Mouse (Mus musculus) A20 (cell line): ENCODE results near the gene Galnt18.

Experiments
- DNase-seq: peaks from one replicate; pipeline ENCODE4 v3.0.0-alpha.2; 2011; ENCODE audit warnings: low read depth, low spot score

The Galnt18 gene

DNA sequence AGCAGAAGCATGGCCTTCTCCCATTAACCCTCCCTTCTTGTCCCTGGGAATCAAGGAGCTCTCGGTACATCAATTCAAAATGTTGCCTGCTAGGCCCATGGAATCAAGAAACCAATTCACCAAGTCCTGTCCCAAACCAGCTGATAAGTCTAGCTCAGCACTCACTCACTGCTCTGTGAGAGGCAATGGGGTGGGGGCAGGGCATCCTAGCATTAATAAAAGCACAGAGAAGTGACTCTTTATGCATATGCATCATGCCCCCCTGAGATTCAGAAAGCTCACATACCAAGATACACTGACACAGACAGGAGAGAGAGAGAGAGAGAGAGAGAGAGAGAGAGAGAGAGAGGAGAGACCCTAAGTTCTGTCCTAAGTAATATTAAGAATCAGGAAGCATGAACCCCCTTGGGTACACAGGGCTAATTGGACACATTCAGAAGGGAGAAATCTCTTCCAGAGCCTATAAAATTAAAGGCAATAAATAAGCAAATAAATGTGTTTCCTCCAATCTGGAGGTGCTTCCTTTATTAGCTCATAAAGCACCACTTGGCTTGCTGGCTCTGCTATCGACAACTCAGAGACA is 141.8 kb downstream of the Galnt18 start:
- no peak for DNase-seq

- no peak for DNase-seq
Measured at GRCm38 (mm10) chr7:111636503-111636902, 143.3 kb downstream of the Galnt18 start.

DNA sequence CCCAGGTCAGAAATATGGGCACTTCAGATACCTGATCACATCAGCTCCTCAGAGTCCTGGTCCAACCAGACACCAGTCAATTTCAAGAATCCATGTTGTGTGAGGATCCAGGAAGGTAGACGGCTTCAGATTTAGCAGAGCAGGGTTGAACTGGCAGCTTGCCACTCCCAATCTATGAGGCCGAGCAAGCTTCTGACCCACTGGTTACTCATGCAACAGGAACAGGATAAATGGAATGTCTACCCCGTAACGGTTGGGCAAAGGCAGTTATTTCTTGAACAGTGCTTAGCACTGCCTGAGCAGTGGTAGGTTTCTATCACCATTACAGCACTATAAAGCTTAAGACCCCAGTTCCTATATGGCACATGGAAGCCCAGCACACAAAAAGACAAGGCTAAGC is 148.5 kb downstream of the Galnt18 start:
- DNase-seq: no peak

DNA sequence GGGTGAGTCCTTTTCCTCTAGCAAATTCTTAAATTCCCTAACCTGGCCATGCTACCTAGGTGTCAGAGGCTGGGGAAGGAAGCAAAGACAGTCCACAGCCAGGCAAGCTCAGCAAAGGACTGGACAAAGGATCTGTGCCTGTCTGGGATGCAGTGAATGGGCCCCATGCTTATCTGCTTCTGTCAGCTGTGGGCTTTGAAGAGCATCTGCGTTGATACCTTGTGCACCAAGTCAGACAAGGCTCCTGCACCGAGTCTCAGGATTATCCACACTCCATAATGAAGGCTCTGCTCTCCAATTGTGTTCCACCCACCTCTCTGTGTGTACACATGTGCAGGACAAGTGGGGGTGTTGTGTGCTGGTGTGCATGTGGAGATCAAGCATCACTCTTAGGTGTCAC is 153.5 kb downstream of the Galnt18 start:
- DNase-seq: no peak

- DNase-seq: no peak
Measured at GRCm38 (mm10) chr7:111625736-111626135, 154.0 kb downstream of the Galnt18 start.

DNA sequence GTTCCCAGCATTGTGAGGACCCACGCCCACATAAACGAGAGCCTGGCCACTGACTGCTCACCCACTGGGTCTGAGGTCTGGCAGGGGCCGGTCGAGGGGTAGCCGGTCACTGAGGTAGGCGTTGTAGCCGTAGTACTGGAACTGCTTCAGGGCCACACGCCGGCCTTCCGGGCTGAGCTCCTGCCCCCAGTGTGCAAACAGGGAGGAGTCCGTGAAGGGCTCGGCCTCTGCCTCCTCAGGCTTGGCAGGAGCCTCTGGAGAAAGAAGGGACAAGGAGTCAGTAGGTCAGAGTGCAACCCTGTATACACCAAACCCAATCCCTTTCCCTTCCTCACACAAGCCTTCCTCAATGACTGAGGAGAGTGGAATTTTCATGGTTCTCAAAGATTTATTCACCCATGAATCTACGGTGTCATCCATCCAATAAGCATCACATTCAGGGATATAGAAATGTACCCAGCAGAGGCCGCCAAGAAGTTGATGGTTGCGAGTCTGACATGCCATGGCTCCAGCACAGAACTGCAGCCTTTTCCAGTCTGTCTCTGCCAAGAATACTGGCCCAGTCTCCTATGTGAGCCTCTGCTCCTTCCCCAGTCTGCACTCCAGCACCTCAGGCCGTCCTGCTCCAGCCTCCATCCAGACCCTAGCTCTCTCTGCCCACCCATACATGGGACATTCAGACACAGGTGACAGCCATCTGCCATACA is 163.4 kb downstream of the Galnt18 start:
- DNase-seq: no peak

- DNase-seq: no peak
Measured at GRCm38 (mm10) chr7:111614471-111614870, 165.3 kb downstream of the Galnt18 start.

DNA sequence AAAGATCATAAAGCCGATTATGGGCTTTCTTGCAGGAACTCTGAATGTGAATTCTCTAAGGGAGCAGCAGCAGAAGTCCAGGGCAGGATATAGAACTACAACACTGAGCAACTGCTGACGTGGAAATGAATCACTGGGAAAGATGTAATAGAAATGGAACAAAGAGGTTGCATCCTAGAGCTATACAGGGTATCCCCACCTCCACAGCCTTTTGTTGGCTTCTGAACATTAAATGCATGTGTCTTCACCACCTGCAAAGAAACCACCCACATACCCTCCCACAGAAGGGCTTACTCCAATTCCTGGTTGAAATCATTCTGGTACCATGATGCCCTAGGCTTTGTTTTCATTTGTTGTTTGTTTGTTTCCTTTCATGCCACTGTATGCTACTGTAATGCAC is 172.3 kb downstream of the Galnt18 start:
- DNase-seq: no peak

GRCm38 (mm10) chr7:111606091-111606490 is 173.7 kb downstream of the Galnt18 start:
- no peak for DNase-seq

- no peak for DNase-seq
Measured at GRCm38 (mm10) chr7:111605663-111606062, 174.1 kb downstream of the Galnt18 start.

DNA sequence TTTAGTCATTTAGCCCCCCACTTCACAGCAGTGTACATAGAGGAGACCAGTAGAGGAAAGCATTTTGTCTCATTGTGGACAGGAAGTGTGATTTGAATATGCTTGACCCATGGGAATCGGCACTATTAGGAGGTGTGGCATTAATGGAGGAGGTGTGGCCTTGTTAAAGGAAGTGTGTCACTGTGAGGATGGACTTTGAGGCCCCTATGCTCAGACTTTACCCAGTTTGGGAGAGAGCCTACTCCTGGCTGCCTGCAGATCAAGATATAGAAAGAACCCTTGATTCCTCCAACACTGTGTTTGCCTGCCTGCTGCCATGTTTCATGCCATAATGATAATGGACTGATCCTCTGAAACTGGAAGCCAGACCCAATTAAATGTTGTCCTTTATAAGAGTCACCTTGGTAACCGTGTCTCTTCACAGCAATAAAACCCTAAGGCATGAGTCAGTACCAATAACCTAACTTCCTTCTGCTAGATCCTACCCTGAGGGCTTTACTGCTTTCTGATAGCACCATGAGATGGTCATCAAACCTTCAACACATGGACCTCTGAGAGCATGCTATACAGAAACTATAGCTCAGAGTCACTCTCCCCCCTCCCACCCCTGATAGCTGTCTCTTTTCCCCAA is 175.1 kb downstream of the Galnt18 start:
- no peak for DNase-seq

DNA sequence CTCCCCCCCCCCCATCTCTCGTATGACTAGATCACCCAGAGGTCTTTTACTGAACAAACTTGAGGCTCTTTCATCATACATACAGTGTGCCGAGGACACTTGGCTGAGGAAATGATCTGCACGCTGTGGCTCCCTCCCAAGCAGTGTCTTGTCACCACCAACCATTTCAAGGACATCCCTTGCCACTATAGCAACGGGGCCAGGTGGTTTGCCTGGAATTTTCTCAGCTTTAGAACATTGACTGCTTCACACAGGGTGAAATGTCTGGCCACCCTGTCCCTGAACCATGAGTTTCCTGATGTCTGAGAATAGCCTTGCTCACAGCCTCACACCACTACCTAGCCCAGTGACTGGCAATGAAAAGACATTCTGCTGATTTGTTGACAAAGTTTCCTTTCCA is 176.6 kb downstream of the Galnt18 start:
- no peak for DNase-seq

GRCm38 (mm10) chr7:111601339-111602067 is 178.3 kb downstream of the Galnt18 start:
- no peak for DNase-seq

DNA sequence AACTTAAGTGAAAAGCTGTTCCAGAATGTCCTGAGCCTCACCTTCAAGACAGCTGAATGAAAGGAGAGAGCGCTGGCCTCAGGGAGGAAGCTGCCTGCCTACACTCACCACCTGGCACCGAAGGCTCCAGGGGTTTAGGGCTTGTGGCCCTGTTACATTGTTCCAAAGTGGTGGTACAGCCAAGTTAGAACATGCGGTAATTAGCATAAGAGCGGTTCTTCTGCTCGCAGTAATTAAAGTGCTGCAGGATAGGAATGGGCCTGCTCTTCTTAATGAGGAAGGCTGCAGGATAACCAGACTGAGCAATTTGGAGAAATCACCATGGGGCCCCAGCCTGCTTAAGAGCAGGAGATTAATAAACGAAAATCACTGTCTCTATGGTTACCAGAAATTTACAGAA is 179.0 kb downstream of the Galnt18 start:
- no peak for DNase-seq

GRCm38 (mm10) chr7:111593680-111594079 is 186.1 kb downstream of the Galnt18 start:
- no peak for DNase-seq

DNA sequence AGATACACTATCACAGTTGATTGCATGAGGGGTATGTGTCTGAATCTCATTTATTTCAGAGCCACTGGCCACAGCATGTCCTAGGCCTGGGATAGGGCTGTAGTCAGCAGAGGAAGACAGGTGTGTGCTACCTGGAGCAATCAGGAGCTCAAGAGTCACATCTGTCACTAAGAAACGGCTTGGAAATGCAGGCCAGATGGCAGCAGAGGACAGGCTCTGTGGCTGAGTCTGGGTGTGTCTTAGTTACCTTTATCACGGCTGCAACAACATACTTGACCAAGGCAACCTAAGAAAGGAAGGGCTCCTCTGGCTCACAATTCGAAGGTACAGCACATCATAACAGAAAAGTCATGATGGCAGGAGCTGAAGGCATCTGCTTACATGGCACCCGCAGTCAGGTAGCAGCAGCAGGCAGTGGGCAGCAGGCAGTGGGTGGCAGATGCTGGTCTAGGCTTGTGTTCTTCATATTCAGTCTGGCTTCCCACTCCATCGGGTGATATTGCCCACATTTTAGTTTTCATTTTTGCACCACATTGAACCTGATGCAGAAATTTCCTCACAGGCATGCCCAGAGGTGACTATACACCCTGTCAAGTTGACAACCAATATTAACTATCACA is 190.2 kb downstream of the Galnt18 start:
- DNase-seq: no peak

- no peak for DNase-seq
Measured at GRCm38 (mm10) chr7:111588291-111588781, 191.4 kb downstream of the Galnt18 start.

- DNase-seq: no peak
Measured at GRCm38 (mm10) chr7:111580547-111580946, 199.2 kb downstream of the Galnt18 start.

GRCm38 (mm10) chr7:111575096-111575495 is 204.7 kb downstream of the Galnt18 start:
- no peak for DNase-seq

- DNase-seq: no peak
Measured at GRCm38 (mm10) chr7:111572336-111572735, 207.4 kb downstream of the Galnt18 start.

DNA sequence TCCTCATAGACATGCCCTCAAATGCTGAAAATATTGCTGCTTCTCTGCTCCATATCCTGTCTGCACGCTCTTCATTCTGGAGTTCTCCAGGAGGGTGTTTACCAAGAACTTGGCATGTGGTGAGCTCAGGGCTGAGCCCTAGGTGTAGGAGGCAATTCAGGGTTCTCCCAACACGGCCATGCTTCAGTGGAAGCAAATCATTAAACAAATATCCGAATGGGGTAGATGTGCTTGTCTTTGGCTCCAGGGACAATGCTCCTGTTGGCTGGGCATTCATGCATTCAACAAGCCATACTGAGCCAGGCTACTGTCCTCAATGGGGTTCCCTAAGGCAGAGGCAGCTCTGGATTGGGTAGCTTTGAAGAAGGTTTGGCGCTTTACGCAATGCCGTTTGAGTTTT is 212.9 kb downstream of the Galnt18 start:
- DNase-seq: no peak
